Mouse (Mus musculus) olfactory bulb, adult 2 months (tissue): ENCODE data around the gene Cdk17.

Experiments
- CTCF ChIP-seq: fragments of 200-500 bp; IDR thresholded peaks from 2 replicates; pipeline ENCODE4 v1.5.1; 2012; ENCODE audit warnings: low read depth, mild to moderate bottlenecking, low read length, moderate library complexity; ENCODE audit not compliant: insufficient read depth
- POLR2A ChIP-seq: fragments of 200-500 bp; IDR thresholded peaks from 2 replicates; pipeline ENCODE4 v1.6.1; 2012; ENCODE audit warnings: mild to moderate bottlenecking, low read depth, low read length, moderate library complexity; ENCODE audit not compliant: insufficient read depth

DNA sequence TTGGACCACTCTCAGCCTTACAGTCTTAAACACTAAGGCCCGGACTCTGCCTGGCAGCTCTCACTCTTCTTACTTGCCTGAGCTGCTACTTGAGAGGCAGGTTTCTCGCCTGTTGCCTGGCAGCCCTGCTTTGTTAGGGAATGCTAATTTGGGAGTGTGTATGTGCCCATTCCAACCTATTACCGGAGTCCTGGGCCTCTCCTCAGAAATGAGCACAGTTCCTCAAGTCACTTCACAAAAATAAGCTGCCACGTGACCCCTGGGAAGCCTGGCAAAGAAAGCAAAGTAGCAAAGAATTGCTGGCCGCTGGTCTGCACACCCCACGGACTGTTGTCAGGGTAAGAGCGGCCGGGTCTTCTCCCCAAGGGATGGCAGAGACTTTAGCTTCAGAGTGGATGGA is 102.8 kb downstream of the Cdk17 start:
- TF ChIP-seq POLR2A = no peak
- no peak for TF ChIP-seq CTCF
